Mouse (Mus musculus): ENCODE measurements around the gene Lrig1. TPM values are rescaled to one million over a fixed set of nuclear protein-coding genes. Genes with fewer than 3 reads are reported as not detected.
A peak's percentile ranks its signal among the peaks of the same experiment; 100 is the strongest.

Lrig1 gene
- total RNA-seq, 2 experiments from 2014 or later: 27.4 to 31.8 TPM

DNA sequence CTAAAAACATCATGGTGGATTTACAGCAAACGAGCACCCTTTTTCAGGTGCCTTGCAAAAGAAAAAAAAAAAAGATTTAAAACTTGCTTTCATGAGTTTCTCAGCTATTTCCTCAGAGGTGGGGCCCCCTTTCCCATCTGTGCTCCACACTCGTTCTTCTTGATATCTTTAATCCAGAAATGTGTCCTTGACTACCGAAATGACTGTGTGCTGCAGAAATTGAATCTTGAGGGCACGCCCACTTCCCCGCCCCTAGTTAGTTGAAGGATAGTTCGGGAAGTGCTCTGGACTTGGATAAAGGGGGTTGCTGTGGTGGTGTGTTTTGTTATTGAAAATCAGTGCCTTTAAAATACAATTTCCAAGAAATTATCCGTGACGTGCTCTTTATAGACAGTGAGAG lies 654 bp upstream of the Lrig1 start:
- no peak for DNase-seq (ENCODE audit: low spot score in 2 of 2)
- intact Hi-C loops (cut with DNase I): no loop called here

DNA sequence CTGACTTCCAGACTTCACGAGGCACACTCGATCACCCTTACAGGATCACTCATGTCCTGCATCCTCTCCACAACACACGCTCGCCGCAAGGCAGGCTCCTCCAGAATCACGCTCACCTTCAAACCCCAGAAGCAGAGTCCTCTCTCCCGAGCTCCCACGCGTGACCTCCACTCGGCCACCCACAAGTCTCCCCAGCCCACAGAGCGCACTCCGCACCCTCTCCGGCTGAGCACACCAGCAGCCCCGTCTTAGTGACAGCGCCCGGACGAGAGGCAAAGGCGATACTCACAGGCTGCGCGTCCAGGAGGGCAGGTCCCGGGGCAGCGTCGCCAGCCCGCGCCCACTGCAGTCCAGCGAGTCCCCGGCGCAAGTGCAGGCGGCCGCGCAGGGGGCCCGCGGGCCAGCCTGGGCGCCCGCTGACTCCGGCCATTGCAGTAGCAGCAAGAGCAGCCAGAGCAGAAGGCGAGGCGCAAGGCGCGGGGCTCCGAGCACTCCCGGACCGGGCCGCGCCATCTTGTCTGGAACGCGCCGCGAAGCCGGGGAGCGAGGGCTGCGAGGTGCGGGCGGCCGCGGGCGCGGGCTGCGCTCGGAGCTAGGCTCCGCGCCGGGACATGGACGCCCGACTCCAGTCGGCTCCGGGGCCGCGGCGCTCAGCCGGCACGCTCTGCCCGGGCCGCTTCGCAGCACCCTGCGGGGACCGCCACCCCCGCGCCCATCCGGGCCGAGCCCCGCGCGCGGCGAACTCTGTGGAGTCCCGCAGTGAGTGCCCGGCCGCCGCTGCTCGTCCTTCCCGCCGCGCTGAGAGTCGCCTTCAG lies 578 bp downstream of the Lrig1 start:
- intact Hi-C loops (cut with DNase I): loop anchor here (5.0 kb wide), 1 partner anchor 67 kb away; no protein-coding TSS in a partner anchor
- peak in 1 of 2 experiments; percentile 40 for DNase-seq (ENCODE audit: low spot score in 2 of 2)

- no peak for DNase-seq (ENCODE audit: low spot score in 2 of 2)
- intact Hi-C loops (cut with DNase I): loop anchor here (5.0 kb wide), 1 partner anchor 66 kb away; no protein-coding TSS in a partner anchor
Observed at GRCm38 (mm10) chr6:94698509-94699172, 1.3 kb downstream of the Lrig1 start.

DNA sequence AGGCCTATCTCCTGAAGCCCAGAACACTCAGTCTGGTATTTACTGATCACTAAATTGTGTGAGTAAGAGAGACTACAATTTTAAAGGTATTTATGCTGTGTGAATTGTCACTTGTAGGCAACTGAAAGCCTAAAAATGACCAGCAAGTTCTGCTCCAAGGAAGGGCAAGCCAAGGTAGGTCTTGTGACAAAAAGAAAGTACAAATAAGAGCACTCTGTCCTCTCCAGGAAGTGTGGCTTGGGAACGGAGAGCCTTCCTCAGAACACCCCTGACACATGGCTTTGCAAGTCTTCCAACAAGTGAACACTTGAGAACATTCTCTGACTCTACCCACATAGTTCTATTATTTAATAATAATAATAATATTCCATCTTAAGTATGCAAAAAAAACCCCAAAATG lies 2.5 kb downstream of the Lrig1 start:
- intact Hi-C loops (cut with DNase I): loop anchor here (5.0 kb wide), 1 partner anchor 65 kb away; no protein-coding TSS in a partner anchor
- DNase-seq (ENCODE audit: low spot score in 2 of 2): no peak

DNA sequence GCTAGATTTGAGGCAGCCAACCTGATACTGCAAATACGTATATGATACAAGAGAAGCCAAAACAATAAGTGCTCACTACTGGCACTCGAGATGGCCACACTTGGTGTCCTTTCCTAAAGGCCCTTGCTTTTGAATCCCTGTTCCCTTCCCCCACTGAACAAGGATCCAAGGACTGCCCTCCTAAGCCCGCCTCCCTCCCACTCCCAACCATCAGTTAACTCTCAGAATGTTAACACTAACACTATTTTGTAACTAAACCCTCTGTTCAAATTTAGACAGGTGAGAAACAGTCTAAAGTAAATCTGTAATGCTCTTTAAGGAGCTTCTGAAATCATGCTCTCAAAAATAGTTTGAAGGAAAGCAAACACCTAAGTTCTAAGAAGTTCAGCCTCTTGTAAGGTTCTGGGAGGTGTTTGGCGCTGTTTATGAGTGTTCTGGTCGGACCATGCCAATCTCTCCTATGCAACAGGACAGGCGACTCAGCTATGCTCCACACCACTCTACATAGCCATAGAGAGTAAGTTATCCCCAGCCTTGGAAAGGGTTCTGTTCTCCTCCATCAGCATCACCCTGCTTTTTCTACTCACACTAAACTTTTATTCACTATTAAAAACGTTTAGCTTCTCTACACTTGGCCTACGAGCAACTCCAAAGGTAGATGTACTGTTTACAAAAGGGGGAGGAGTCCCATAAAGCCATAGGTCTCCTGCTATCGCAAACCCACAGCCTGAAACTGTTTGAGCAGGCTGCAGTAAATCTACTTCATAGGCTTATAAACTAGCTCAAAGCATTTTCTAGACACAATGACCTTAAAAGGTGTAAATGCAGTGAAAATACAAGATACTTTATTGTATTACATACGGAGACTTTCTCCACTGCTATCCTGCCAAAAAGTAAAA lies 3.5 kb downstream of the Lrig1 start:
- intact Hi-C loops (cut with DNase I): loop anchor here (5.0 kb wide), 1 partner anchor 64 kb away; no protein-coding TSS in a partner anchor
- no peak for DNase-seq (ENCODE audit: low spot score in 2 of 2)

DNA sequence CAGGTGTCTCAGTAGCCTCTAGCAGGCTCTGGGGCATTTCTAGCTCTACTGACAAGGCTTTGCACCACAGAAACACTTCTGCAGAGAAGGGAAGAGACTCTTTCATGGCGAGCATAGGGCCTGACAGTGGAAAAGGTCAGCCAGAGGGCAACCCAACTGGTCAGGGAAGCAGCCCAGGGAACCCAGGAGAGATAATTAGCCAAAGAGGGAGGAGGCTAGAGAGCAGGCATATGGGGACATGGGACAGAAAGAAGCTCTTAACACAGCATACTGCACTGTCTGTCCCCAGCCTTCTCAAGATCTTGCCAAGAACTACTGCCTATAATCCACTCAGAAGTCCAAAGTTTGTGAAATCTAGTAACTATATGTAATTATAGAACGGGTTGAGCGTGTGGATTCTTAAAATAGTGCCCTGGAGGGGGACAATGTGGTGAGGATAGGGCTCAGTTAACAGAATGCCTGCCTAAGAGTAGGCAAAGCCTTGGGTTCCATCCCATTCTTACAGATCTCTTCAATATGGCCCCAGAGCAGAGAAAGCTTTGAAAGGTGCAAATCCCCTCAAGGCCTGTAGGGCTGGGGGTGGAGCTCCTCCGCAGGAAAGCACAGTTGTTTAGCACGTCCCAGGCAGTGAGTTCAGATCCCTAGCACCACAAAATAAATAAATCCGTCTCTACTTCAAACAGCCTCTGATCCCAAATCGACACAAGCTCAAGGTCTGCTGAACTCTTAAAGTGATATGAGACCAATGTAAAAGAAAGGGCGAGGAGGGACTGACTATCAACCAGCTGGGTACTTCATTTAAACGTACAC lies 4.6 kb downstream of the Lrig1 start:
- intact Hi-C loops (cut with DNase I): loop anchor here (5.0 kb wide), 1 partner anchor 63 kb away; no protein-coding TSS in a partner anchor
- DNase-seq (ENCODE audit: low spot score in 2 of 2): no peak

DNA sequence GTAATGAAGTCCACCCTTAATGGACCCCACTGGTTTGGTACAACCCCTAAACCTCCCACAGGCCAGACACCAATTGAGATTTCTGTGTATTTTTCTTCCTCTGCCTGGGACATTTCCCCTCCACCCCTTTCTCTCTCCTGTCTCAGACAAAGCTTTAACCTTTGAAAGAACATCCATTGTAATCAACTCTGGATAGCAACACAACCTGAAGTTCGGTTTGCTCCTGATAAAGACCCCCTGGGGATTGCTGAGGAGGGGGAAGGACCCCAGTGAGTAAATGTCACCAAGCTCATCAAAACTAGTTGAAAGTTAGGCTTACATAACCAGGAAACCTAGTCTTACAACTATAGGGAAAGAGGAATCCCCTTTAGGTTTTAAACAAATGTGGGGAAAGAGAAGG lies 5.5 kb downstream of the Lrig1 start:
- DNase-seq (ENCODE audit: low spot score in 2 of 2): no peak
- intact Hi-C loops (cut with DNase I): no loop called here

DNA sequence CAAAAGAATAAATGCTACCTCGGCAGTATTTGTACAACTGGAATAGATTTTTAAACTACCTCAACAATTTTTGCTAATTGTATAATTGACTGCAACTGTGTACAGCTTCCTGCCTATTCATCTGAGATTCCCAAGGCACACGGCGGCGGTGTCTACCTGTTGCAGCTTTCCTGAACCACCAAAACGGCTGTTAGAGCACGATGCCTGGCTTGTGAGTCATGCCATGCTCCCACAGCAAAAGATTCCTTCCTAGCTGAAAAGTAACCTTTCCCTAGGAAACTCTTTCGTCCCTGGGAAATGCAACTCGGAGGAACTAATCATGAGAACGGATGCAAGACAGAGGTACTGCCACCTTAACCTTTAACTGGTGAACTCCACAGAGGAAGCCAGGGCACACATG lies 6.9 kb downstream of the Lrig1 start:
- peak in 1 of 2 experiments; percentile 50 for DNase-seq (ENCODE audit: low spot score in 2 of 2)
- intact Hi-C loops (cut with DNase I): no loop called here

DNA sequence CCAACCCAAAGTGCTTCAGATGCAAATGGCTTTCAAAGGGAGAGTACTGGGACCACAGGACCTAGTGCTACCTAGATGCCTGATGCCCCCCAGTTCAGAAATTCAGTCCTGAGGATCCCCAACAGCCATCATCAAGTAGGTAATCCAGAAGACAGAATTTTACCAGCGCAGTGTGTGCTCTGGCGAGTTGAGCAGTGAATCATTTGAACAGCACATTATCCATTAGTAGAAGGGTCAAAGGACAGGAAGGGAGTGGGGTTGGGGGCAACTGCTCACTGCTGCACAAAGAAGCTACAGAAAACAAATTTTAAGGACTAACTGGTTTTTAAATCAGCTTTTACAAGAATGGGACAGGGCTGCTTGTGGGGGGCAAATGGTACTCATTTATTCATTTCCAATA lies 8.0 kb downstream of the Lrig1 start:
- DNase-seq (ENCODE audit: low spot score in 2 of 2): no peak
- intact Hi-C loops (cut with DNase I): no loop called here

GRCm38 (mm10) chr6:94690247-94690646 lies 9.7 kb downstream of the Lrig1 start:
- no peak for DNase-seq (ENCODE audit: low spot score in 2 of 2)
- intact Hi-C loops (cut with DNase I): no loop called here

GRCm38 (mm10) chr6:94688722-94689121 lies 11.2 kb downstream of the Lrig1 start:
- DNase-seq (ENCODE audit: low spot score in 2 of 2): no peak
- intact Hi-C loops (cut with DNase I): no loop called here

GRCm38 (mm10) chr6:94686048-94686447 lies 13.9 kb downstream of the Lrig1 start:
- DNase-seq (ENCODE audit: low spot score in 2 of 2): no peak
- intact Hi-C loops (cut with DNase I): no loop called here

GRCm38 (mm10) chr6:94685611-94686010 lies 14.3 kb downstream of the Lrig1 start:
- peak in 1 of 2 experiments; percentile 37 for DNase-seq (ENCODE audit: low spot score in 2 of 2)
- intact Hi-C loops (cut with DNase I): no loop called here

DNA sequence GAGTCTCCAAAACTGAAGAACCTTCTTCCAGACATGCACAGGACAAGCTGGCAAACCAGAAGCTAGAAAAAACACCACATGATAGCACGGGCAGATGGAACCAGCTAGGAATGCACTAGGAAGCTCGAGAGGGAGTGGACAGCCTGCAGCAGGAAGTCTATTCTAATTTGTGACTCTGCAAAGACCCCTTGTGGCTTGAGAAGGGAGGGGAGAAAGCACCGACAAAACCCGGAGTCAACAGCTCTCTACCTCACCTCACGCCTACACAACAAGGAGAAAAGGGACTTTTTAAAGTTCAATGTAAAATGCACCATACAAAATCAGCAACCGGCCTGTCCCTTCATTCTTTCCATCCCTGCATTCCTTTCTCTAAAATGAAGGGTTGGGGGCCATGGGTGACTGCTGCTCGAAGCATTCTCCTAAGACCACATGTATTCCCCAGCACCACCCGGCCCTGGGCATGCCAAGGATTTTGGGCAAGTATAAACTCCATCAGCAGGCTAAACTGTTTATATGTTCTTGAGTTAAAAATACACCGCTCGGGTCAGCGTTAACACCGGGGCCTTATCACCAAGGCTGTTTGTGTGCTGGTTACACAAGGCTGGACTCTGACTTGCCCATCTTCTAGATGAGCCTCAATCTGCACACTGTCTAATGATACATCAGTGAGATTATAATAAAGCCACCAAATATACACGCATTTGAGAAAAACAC lies 15.0 kb downstream of the Lrig1 start:
- intact Hi-C loops (cut with DNase I): no loop called here
- DNase-seq (ENCODE audit: low spot score in 2 of 2): no peak

- intact Hi-C loops (cut with DNase I): no loop called here
- no peak for DNase-seq (ENCODE audit: low spot score in 2 of 2)
Observed at GRCm38 (mm10) chr6:94683701-94684100, 16.3 kb downstream of the Lrig1 start.

GRCm38 (mm10) chr6:94682270-94682618 lies 17.7 kb downstream of the Lrig1 start:
- intact Hi-C loops (cut with DNase I): no loop called here
- DNase-seq (ENCODE audit: low spot score in 2 of 2): no peak

DNA sequence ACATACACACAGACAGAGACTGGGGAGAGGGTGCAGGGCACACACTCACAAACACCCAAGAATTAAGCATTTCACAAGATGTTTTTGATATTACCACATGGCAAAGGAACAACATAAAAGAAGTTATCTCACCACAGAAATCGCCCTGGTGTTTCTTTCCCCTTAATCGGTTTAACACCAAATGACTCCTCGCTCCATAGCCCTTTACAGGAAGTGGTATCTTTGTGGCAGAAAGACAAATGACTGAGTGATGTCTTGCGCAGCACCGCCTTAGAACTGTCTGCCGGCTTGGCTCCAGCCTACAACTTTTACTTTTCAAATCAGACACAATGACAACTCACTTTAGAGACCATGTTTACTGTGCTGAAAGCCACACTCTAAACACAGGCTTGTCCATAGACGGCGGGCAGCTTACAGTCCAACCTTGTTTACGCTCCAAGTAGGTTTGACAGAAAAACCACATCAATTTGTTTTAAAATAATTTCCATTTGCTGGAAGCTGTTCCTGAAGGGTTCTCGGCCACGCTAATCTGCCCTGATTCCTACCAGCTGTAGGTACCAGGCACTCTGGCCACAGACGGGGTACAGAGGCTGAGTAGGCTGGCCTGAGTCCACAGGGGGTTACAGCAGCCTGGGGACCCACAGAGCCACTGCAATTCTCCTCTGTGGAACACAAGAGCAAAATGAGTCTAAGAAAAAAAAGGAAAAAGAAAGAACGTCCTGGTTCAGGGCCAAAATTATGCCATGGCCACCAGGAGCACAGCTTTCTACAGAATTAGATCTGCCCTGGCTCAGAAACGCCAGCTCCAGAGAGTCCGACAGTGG lies 18.3 kb downstream of the Lrig1 start:
- no peak for DNase-seq (ENCODE audit: low spot score in 2 of 2)
- intact Hi-C loops (cut with DNase I): no loop called here

All from left cerebral cortex, postnatal 25 days (tissue).